Mouse (Mus musculus) gastrocnemius, postnatal 25 days (tissue): ENCODE measurements around the gene Gp5. TPM values are rescaled to one million over a fixed set of nuclear protein-coding genes. Genes with fewer than 3 reads are reported as not detected.

Experiments
- DNase-seq: peaks from one replicate; pipeline ENCODE4 v3.0.0; 2022
- total RNA-seq, 2 experiments: library from RNA; stranded (reverse); gene quantifications; 1 replicate in 1 of 2; 2 replicates in 1 of 2; pipeline ENCODE4 v1.2.3; 2021

Gene Gp5
- total RNA-seq, 2 experiments from 2014 or later: 0.16 TPM; not detected in 1

DNA sequence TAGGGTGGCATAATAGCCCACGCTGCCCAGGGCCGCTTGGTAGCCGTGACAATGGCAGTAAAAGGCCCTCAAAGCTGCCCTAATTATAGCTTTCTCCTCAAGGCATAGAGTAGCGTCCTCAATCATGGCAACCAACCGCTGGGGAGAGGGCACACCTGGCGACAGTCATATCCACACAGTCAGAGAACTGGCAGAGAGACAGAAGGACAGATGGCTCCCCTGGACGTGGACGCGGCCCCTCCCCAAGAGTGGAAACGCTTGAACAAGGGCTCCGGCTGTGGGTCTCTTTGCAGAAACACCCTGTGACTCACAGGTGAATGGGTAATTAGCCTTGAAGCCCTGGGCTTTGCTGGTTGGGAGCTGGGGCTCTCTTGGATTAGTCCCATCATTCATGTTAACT lies 32.2 kb downstream of the Gp5 start:
- no peak for DNase-seq

DNA sequence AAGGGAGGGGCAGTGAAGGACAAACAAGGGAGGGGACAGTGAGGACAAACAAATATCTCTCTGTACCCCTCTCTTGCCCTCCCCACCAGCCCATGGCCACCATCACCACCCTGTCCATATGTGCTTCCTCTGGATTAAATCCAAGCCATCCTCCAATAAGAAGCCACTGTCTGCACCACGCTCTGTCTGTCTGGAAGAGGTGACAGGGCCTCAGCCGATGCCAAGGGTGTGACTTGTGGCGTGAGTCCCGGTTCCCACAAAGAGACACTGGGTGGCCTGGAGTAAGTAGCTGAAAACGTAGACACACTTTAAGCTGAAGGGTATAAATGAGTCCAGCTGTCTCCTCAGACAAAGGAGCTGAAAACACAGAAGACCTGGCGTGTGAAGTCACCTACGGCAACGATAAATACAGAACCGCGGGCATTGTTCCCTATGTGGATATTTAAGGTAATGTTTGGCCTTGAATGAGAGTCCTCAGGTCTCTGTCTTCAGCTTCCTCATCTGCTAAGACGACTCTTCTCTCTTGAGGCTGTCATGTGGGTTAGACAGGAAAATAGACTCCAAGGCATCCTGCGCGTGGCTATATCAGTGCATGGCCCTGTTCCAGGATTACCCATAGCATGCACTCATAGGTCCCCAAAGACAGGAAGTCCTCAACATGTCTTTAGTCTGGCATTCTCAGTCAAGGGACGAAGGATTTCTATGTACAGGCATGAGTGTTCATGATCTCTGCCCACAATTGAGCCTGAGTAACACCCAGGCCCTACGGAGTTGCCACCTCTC lies 34.8 kb downstream of the Gp5 start:
- no peak for DNase-seq

- no peak for DNase-seq
Observed at GRCm38 (mm10) chr16:30273065-30273464, 37.5 kb downstream of the Gp5 start.

DNA sequence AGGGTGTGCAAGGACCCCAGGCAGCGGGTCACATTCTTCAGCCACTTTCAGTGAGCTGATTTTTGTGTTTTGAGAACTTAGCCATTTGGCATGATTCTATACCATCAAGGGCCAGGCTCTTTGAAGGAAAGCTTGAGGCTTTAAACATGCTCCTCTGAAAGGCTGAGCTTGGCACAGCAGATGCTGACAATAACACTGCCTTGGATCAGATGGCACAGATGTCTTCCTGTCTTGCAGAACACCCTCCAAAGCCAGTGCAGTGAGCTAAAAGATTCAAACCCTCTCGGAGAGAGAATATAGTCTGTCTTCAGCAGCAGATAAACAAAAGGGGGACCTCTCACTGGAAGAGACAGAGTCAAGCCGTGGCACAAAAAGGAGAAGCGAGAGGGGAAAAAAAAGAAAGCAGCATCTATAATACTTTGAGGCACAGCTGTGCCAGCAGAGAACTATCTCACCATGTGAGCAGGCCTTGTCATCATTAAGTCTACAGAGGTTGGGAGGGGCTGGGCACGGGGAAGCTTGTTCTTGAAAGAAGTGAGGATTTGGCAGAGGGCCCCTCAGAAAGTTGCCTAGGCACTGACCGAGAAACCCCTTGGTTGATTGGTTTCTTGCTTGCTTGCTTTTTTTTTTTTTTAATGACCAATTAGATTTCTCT lies 38.5 kb downstream of the Gp5 start:
- DNase-seq: no peak

DNA sequence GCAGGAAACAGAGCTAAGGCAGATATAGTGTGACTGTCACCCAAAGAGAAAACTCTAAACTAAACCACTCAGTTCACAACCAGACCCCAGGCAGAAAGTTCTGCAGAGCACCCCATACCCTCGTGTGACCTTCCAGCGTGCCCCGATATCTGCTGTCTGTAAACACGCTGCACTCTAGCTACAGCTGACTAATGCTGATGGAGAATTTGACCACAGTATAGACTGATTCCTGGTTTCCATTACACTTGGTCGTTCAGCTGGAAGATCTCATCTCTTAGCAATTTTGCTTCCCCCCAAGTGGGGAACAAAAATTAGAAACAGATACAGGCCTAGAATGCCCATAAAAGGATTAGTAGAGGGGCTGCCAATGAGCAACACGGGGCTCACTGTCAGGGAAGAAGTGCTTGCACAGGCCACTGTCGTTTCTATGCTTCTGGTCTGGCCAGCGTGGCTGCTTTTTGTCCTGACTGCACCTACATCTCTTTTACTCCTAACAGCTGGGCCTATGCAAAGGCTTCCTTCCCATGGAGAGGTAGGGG lies 39.3 kb downstream of the Gp5 start:
- DNase-seq: no peak

DNA sequence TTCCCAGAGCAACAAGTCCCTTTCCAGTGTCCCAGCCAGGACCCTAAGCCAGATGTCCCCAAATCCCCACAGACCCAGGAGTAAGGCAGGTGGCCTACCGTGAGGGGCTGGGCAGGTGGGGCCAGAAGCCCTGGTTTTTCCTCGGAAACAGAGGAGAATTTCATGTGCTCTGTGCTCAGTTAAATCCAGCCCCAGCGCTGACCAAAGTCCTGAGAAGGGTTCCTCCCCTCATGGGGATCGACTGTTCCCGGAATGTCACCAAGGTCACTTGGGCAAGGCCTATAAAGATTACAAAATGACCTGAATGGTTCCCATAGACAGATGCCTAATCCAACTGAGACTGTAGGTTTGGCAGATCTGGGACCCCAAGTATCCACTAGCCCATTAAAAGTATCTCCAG lies 43.2 kb downstream of the Gp5 start, which contains the start of gene Cpn2:
Gene Cpn2 (minus strand): TSS at position 141 of the 400 bp plus-strand sequence.
- no peak for DNase-seq

GRCm38 (mm10) chr16:30266561-30266960 lies 44.0 kb downstream of the Gp5 start:
- DNase-seq: no peak

DNA sequence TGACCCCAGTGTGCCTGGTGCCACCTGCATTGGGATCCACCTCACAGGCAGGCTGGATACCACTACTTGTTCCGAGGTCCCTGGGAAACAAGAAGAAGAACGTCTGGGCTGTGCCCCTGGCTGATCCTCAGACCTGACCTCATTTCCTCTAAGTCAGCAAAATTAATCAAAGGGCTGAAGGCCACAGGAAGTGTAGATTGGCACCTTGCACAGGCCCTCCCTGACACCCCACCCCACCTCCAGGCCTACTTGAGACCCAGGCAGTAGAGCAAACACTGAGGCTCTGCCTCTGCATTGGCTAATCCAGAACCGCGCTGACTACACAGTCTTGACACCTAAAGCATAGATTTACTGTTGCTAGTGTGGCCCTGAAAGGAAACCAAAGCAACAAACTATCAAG lies 45.0 kb downstream of the Gp5 start:
- DNase-seq: no peak

DNA sequence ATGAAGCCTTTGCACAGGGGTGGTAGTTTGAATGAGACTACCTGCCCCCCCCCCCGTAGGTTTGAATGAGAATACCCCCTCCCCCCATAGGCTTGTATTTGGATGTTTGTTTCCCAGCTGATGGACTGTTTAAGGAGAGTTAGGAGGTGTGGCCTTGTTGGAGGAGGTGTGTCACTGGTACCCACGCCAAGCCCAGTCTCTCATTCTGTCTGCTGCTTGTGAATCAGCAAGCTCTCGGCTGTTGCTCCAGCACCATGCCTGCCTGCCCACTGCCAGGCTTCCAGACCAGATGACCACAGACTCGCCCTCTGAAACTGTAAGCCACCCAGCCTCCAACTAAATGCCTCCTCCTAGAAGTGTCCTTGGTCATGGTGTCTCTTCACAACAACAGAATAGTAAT lies 47.4 kb downstream of the Gp5 start:
- no peak for DNase-seq

- no peak for DNase-seq
Observed at GRCm38 (mm10) chr16:30262664-30263063, 47.9 kb downstream of the Gp5 start.

DNA sequence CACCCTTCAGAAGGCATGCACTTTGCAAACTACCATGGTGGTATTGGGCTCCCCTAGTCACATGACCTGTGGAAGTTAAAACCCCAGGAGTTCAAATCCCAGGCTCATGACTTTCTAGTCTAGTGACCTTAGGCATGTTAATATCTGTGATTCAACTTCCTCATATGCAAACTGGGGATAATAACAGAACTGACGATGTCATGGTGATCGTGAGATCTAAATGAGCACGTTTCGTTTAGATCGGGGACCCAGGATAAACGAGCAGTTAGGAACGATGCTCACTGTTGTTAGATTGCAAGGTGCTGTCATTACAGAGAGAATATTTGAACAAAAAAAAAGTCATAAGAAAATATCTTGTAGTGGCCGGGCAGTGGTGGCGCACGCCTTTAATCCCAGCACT lies 48.4 kb downstream of the Gp5 start:
- DNase-seq: no peak

DNA sequence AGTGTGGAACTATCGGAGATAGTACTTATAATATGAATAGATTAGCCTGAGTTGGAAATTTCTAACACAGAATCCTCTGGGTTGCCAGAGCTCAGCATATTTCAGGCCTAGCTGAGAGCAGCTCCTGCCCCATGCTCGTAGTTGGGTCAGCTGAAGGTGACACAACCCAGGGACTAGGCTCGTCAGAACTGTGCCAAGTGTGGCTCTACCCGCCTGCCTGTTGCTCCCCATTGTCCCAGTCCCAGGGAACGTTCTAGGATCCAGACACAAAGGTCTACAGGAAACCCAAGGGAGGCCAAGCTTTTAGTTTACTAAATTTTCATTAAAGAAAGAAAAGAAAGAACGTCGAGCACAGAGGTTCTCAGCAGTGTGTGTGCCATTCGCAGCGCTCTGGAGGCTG lies 49.2 kb downstream of the Gp5 start:
- DNase-seq: no peak

- DNase-seq: no peak
Observed at GRCm38 (mm10) chr16:30260012-30260635, 50.5 kb downstream of the Gp5 start.

DNA sequence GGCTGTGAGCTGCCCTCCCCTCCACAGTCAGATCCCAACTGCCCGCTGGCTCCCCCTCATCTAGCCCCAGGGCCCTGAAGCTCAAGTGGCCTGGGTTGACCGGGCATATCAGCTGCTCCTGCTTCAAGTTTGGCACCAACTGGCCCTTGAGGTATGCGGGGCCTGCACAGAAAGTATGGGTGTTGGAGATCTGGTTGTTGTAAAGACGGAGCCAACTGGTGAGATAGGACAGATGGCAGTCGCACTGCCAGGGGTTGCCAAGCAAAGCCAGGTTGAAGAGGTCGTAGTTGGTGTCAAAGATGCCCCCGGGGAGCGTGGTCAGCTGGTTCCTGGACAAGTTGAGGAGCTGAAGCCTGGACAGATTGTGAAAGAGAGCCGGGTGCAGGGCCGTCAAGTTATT lies 51.1 kb downstream of the Gp5 start:
- DNase-seq: no peak

DNA sequence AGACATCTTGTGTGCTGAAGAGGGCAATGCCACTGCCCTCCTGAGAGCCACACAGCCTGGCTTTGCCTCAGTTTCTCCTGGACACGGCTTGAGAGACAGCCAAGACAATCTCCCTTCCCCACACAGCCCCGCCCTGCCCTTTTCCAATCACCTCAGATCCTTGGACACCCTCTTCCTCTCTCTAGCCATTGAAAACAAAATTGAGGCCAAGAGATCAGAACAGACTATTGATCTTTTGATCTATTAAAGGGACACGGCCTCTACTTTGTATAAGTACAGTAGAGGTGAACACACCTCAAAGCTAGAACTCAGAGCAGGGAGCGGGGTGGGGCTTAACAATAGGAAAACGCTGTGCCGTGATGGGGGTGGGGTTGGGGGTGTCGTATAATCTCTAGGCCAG lies 52.1 kb downstream of the Gp5 start:
- no peak for DNase-seq

DNA sequence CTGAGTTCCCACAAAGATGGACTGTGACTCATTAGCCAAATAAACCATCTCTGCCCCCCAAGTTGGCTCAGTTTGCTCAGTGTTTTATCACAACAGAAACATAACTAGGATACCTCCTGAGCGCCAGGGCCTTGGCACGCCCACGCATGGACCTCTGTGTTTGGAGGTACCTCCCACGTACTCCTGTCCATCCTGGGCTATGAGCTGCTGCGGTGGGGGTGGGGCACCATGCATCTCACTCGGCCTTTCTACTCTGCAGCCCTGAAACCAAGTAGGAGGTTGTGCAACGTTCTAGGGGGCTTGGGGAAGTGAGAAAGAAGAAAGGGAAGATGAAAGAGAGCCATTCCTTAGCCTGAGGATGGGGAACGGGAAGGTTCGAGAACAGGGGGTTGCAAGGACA lies 52.9 kb downstream of the Gp5 start:
- DNase-seq: no peak

Other genes with a start within 250 kb of the Gp5 start
- 10 to 100 TPM in 1 of 2 experiments, 1 to 10 TPM in 1; 9.2 to 12.5 TPM for gene Hes1, start 246.4 kb downstream of the Gp5 start, total RNA-seq
- gene Cpn2, start 43.3 kb downstream of the Gp5 start, total RNA-seq: not detected
- under 1 TPM; 0.10 to 0.16 TPM for gene Lrrc15, start 27.5 kb downstream of the Gp5 start, total RNA-seq
- 10 to 100 TPM; 35.5 to 45.9 TPM for gene Atp13a3, start 95.2 kb upstream of the Gp5 start, total RNA-seq
- 1 to 10 TPM; 2.3 to 2.5 TPM for gene Tmem44, start 240.1 kb upstream of the Gp5 start, total RNA-seq